Mouse (Mus musculus) T-helper 1 cell (primary cell): ENCODE measurements at regions not wholly inside any gene's neighbourhood (a gene's known extent, or its start where the extent isn't known, plus 50 kb on each side); places are given as distances from the start of the nearest gene placed in this dataset.

Source experiments
- in situ Hi-C: fragments of 300-600 bp; cut with MboI, MseI; formaldehyde crosslinking; loops from one replicate; pipeline ENCODE4 v1.15.1; 2025; ENCODE audit warnings: high pct_unique_total_duplicates

- in situ Hi-C loops, result no loop called here
These were observed 157.0 kb downstream of the Zfp36l2 start for GRCm38 (mm10) chr17:84030699-84031098.

DNA sequence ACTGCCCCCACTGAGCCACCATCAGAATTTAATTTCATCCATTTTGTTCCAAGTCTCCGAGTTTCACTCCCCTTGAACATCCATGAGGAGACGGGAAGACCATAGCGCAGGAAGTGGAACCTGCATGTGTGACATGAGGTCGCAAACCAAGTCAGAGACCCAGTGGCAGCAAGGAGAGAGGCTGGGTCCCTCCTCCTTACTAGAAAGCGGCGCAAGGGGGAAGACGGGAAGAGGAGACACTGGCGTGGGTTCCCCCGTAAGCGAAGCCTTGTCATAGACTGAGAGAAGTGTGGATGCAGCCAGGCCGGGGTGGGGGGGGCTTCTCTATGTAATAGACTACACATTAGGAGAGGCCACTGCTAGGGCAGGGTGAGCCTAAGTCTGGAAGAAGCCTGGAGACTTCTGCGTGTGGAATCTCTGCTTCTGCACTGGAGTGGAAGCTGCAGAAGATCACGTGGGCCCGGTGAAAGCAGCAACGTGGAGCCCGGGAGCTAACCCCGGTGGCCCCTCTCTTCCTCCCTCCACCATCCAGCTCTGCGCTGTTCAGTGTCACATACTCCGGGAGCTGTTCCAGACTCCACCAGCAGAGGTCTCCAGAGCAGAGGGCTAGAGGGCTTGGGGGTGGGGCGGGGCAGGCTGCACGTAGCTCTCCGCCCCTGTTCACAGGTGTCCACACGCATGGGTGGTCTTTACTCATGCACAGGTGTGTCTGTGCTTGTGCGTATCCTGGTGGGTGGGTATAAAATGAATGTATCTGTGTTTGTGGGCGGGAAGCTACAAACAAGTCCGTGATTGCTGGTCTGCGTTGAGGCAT lies 159.4 kb downstream of the Zfp36l2 start:
- in situ Hi-C loops, result loop anchor here (5.0 kb wide), 1 partner anchor 169 kb away; no protein-coding TSS in a partner anchor

- in situ Hi-C loops, result loop anchor here (5.0 kb wide), 1 partner anchor 170 kb away; no protein-coding TSS in a partner anchor
These were observed 160.5 kb downstream of the Zfp36l2 start for GRCm38 (mm10) chr17:84027275-84027674.

DNA sequence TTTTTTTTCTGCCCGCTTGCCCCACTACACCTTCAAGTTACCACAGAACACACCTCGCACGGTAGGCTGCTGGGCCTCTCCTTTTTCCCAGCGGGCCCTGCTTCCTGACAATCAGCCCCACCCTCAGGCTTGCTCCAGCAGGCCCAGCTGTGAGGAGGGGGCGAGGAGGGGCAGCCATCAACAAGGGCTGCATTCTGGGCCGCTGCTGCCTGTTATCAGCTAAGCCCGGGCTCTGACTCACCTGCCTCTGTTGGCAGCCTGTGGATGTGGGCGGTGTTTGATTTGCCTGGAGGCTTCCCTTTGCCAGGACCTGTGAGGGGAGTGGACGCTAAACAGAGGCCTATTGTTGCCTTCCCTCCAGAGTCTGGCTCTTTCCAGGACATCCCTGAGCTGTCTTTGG lies 161.6 kb downstream of the Zfp36l2 start:
- in situ Hi-C loops, result loop anchor here (5.0 kb wide), 1 partner anchor 171 kb away; no protein-coding TSS in a partner anchor

DNA sequence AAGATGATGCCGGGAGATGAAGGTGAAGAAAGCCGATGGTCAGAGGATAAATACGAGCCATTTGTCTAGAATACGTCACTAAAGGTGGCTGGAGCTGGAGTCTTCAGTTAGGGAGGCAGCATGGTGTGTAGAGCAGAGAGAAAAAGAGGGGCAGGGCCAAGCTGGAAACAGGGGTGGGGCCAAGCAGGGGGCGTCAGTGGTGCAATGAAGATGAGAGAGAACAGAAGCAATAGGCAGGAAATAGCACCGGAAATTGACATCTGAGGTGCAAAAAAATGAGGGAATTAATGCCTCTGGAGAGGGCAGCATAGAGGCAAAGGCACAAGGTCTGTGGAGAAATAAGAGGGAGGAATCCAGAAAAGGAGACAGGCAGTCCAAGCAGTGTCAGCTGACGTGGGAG lies 165.4 kb downstream of the Zfp36l2 start:
- in situ Hi-C loops, result no loop called here

DNA sequence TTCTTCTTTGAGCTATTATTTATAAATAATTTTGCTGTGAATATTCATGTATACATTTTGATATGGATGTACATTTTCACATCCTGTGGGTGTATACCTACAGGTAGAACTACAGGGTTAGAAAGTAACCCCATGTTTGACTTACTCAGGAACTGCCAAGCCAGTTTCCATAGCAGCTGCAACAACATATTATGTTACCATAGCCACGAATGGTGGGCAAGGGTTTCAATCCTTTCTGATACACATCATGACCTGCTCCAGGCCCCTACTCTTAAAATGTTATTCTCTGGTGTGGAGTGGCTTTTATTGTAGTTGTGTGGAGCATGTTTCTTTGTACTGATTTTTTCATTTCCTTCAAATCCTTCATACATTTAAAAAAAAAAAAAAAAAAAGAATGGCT lies 168.9 kb downstream of the Zfp36l2 start:
- in situ Hi-C loops, result no loop called here

DNA sequence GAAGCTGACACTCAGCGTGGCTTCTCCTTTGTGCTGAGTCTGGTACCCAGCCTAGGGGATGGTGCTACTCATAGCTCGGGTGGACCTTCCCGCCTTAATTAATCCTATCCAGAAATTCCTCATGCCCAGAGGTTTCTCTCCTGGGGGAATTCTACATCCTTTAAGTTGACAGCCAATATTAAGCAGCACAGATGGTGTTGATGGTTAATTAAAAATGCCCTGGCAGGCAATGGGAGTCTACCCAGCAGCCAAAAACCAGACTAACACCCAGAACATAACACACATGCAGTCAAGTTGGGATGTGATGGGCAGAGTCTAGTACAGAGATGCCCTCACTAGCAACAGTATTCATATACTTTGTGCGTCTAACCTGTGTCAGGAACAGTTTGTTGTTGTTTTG lies 169.9 kb downstream of the Zfp36l2 start:
- in situ Hi-C loops, result no loop called here

GRCm38 (mm10) chr17:84014287-84015039 lies 166.7 kb upstream of the Haao start:
- in situ Hi-C loops, result no loop called here

DNA sequence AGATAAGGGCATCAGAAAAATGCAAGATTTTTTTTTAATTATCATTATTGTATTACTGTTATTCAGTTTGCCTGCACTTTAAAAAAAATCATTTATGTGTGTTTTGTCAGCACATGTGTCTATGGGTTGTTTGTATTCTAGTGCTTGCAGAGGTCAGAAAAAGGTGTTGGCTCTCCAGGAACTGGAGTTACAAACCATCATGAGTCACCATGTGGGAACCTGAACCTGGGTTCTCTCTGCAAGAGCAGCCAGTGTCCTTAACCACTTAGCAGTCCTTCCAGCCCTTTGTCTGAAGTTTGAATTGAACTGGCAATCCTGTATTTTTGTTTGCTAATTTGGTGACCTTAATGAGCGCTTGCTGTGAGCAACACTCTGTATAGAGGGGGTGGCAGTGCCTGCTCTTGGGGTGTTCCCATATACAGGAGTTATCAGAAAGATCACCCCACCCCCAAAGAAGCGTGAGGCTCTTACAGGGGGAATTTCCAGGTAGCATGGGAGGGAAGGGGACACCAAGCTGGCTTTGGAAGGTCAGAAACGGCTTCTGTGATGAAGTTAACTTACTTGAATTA lies 162.8 kb upstream of the Haao start:
- in situ Hi-C loops, result no loop called here

- in situ Hi-C loops, result no loop called here
These were observed 162.2 kb upstream of the Haao start for GRCm38 (mm10) chr17:84009966-84010365.

DNA sequence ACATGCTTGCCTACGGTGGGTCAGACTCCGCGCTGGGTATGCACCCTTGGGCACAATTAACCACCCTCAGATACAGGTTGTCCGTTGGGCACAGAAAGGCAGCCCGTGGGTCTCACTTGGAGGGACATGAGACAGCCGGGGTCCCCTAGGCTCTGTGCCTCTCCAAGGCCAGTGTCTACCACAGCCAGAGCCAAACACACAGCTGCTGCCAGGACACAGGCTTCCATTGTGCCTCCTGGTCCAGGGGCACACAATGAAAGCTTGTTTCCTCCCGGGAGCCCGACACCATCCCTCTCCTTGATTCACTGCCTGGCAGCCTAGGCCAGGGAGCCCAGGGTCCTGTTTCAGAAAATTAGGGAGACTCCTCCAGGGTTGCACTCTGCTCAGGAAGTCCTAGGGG lies 161.4 kb upstream of the Haao start:
- in situ Hi-C loops, result no loop called here

- in situ Hi-C loops, result no loop called here
These were observed 160.9 kb upstream of the Haao start for GRCm38 (mm10) chr17:84008682-84009052.

DNA sequence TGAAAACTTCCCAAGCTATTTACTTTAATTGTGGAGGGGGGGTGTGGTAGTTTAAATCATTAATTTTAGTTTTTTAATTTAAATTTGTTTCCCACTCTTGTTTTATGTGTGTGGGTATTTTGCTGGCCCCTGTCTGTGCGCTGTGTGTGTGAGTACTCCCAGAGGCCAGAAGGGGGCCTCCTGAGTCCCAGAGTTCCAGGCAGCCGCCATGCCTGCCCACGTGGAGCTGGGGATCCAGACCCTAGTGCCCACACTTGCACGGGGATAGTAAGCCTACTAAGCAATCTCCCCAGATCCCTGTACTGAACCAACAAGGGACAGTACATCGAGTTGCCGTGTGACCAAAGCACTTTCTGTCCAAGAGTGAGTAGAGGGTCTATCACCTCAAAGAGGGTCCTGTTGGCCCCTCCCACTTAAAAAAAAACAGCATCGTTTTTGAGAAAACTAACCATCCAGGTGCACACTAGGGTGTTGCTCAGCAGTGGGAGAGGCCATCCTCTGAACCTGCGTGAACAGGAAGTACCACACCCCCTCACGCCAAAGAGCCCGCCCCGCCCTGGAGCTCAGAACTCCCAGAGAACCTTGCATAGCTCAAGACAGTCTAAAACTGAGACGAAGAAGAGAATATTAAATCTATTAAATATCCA lies 160.4 kb upstream of the Haao start:
- in situ Hi-C loops, result no loop called here

- in situ Hi-C loops, result no loop called here
These were observed 159.0 kb upstream of the Haao start for GRCm38 (mm10) chr17:84006748-84007147.

- in situ Hi-C loops, result no loop called here
These were observed 156.5 kb upstream of the Haao start for GRCm38 (mm10) chr17:84004237-84004636.

DNA sequence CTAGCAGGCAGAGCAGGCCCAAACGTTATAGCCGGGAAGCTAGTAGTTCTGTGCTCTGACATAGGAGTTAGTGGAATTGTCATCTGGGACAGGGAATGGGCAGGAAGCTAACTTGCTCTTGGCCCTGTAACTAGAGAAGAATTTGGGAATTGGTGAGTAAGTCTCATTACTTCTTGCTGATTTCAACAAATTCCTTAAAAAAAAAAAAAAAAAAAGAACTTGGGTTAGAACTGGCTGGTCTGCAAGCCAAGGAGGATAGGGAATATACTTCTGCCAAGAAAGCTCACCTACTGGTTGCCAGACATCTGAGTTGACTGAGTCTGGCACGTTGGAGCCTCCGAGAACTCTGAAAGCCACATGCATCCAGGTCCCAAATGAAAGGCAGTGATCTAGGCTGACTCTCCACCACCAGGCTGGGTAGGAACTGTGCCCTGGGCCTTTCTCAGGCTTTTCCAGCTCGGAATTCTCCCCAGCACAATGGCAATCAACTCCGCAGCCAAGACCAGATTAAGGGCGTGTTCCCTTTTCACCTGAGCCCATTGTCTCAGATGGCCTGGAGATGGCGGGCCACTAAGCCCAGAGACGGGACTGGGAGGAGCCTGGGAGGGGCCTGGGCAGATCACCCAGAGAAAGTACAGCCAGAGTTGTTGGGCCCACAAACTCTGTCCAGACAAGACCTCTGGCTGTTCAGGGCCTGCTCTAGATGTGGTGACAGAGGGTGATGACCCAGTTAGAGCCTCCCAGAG lies 155.9 kb upstream of the Haao start:
- in situ Hi-C loops, result no loop called here

- in situ Hi-C loops, result no loop called here
These were observed 155.2 kb upstream of the Haao start for GRCm38 (mm10) chr17:84002939-84003338.

- in situ Hi-C loops, result no loop called here
These were observed 154.6 kb upstream of the Haao start for GRCm38 (mm10) chr17:84002327-84002726.

- in situ Hi-C loops, result no loop called here
These were observed 152.4 kb upstream of the Haao start for GRCm38 (mm10) chr17:84000115-84000514.

DNA sequence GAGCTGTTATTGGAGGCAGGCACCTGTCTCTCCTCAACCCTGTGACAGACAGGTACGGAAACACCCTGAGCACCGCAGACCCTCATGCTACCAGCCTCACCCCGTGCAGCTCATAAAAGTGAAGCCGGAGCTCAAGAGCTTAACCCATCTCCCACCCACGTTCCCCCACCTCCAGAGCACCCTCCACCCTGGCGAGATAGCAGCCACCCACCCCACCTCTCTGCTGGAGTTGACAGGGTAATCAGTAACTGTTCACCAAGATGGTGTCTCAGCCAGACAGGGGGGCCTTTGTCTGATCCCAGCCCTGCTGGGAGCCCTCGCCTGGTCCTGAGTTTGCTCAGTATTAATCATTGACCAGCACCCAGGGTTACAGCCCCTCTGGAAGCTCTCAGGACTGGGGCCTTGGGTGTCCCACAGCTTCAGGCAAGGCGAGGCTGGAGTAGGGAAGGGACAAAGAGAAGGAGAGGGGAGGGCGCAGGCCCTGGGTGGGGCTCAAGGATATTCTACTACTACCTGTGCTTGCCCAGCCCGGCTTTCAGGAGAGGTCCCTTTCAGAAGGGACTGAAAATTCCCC lies 151.3 kb upstream of the Haao start:
- in situ Hi-C loops, result loop anchor here (10.0 kb wide), 1 partner anchor 366 kb away; no protein-coding TSS in a partner anchor

DNA sequence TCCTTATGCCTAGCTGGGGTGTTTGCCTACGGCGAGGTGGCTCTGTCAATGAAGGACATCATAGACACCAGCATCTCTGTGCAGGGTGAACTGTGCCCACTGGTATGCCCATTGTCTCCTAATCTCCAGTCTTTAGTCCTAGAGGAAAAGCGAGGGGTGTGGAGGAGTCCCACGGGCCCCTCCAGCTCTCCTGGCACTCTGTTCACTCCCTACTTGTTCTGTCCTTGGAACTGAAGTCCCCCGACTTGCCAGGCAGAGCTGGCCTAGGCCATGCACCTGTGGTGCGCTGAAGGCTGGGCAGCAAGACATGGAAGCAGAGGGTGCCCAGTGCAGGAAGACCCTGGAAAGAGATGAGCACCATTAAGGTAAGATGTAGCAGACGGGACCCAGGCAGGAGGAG lies 150.6 kb upstream of the Haao start:
- in situ Hi-C loops, result loop anchor here (10.0 kb wide), 1 partner anchor 366 kb away; no protein-coding TSS in a partner anchor
